In genomic region chr3:154880108-154880507, GRCm38 (mm10) we compare ENCODE assay signal across 25 mouse cellular contexts.
DNase-seq lines count a peak whose midpoint lies in the region; ATAC-seq and TF ChIP-seq lines count a peak whose summit lies in the region.
"Had no signal": no experiment of that assay in that cellular context is flagged by ENCODE, and none has a peak within 500 bp of the region (broad histone marks: within the 10 kb centered on the region; RNA-seq: fewer than 3 reads in every experiment).

No protein-coding gene starts in this region.

- no peak for TF ChIP-seq POLR2A in brain, embryonic 14.5 days (IDR thresholded peaks at IDR 0.05; ENCODE audit: borderline replicate concordance, extremely low read depth, insufficient read depth, insufficient read length, poor library complexity, severe bottlenecking)
- no peak for TF ChIP-seq POLR2A in small intestine, adult 2 months (IDR thresholded peaks at IDR 0.05; ENCODE audit: low read depth, low read length)

- no peak overlapping the region for H3K4me3 ChIP-seq in forebrain, embryonic 14.5 days (ENCODE audit: low read depth, low read length)
- H3K4me3 ChIP-seq in forebrain, embryonic 16.5 days (replicated peaks; ENCODE audit: low read length) = no peak overlapping the region
- no peak overlapping the region for H3K4me3 ChIP-seq in heart, embryonic 15.5 days
- H3K4me3 ChIP-seq in heart, embryonic 10.5 days = no peak overlapping the region
- H3K4me3 ChIP-seq in small intestine, adult 2 months (ENCODE audit: low read depth, low read length) = no peak overlapping the region
- H3K4me3 ChIP-seq in gastrocnemius, adult 2 months = no peak overlapping the region
- H3K4me3 ChIP-seq: erythroblast, embryonic 14.5 days; forebrain, embryonic 15.5 days; hindbrain, embryonic 13.5 days; liver, embryonic 13.5 days; megakaryocyte, embryonic 14.5 days; midbrain, embryonic 12.5 days; myocyte; neural tube, embryonic 13.5 days had no signal

- WGBS in forebrain, embryonic 14.5 days = 46% methylated on average over 5 of the region's 5 CpGs
- WGBS in forebrain, embryonic 16.5 days = 45% methylated on average over 5 of the region's 5 CpGs
- WGBS in heart, embryonic 15.5 days = 60% methylated on average over 5 of the region's 5 CpGs
- 66% methylated on average over 5 of the region's 5 CpGs for WGBS in heart, embryonic 10.5 days
- 28% methylated on average over 5 of the region's 5 CpGs for WGBS in small intestine, adult 2 months

- TF ChIP-seq CTCF in brain, embryonic 14.5 days (IDR thresholded peaks at IDR 0.05; ENCODE audit: borderline replicate concordance, extremely low read depth, insufficient read depth, insufficient read length) = no peak
- no peak for TF ChIP-seq CTCF in small intestine, adult 2 months (IDR thresholded peaks at IDR 0.05; ENCODE audit: extremely low read depth, insufficient read length, insufficient replicate concordance, low read depth, low read length)
- no peak for TF ChIP-seq CTCF in gastrocnemius, adult 2 months (IDR thresholded peaks at IDR 0.05)

- peak; percentile 29 for DNase-seq in forebrain, embryonic 14.5 days (ENCODE audit: low spot score)
- DNase-seq in heart, embryonic 10.5 days (ENCODE audit: low spot score) = no peak
- peak; percentile 29 for DNase-seq in brain, embryonic 14.5 days (ENCODE audit: low read depth)
- DNase-seq in gastrocnemius, adult 2 months = no peak
- DNase-seq: cerebellum, adult 2 months; gastrocnemius, postnatal 10 days; kidney, adult 8-10 months; kidney, postnatal 10 days; layer of hippocampus, postnatal 36 days; liver, embryonic 13.5 days; lung, adult 18-20 months; lung, postnatal 4 days; right cerebral cortex, postnatal 4 days had no signal

- H3K27ac ChIP-seq in forebrain, embryonic 14.5 days (ENCODE audit: low read depth, low read length) = no peak overlapping the region
- no peak overlapping the region for H3K27ac ChIP-seq in forebrain, embryonic 16.5 days (ENCODE audit: low read length)
- peak overlapping the region; percentile 62 for H3K27ac ChIP-seq in heart, embryonic 15.5 days
- H3K27ac ChIP-seq in heart, embryonic 10.5 days = no peak overlapping the region
- H3K27ac ChIP-seq in small intestine, adult 2 months (ENCODE audit: insufficient read depth, low read depth, low read length) = peak overlapping the region; percentile 37; the same call in 1 of the 2 replicates
- no peak overlapping the region for H3K27ac ChIP-seq in gastrocnemius, adult 2 months
- H3K27ac ChIP-seq: forebrain, embryonic 15.5 days; hindbrain, embryonic 13.5 days; liver, embryonic 13.5 days; midbrain, embryonic 12.5 days; neural tube, embryonic 13.5 days had no signal

- H3K4me1 ChIP-seq in forebrain, embryonic 14.5 days (ENCODE audit: control insufficient read depth, insufficient read depth, low read length) = 0 out of 2 replicates have a peak, but pooled peaks cover 3% of the 10 kb centered on the region
- peaks cover 6% of the 10 kb centered on the region for H3K4me1 ChIP-seq in forebrain, embryonic 16.5 days (replicated peaks; ENCODE audit: control insufficient read depth, insufficient read depth, low read length)
- peaks cover 26% of the 10 kb centered on the region for H3K4me1 ChIP-seq in heart, embryonic 15.5 days (replicated peaks)
- peaks cover 34% of the 10 kb centered on the region for H3K4me1 ChIP-seq in heart, embryonic 10.5 days
- peaks cover 13% of the 10 kb centered on the region for H3K4me1 ChIP-seq in small intestine, adult 2 months (ENCODE audit: control insufficient read depth, insufficient read depth, insufficient read length, low read length)

- no peak overlapping the region for H3K9ac ChIP-seq in forebrain, embryonic 14.5 days (ENCODE audit: low read length)
- H3K9ac ChIP-seq in forebrain, embryonic 16.5 days (replicated peaks; ENCODE audit: low read depth, low read length) = no peak overlapping the region
- H3K9ac ChIP-seq in heart, embryonic 15.5 days = no peak overlapping the region
- H3K9ac ChIP-seq: forebrain, embryonic 15.5 days; hindbrain, embryonic 13.5 days; liver, embryonic 13.5 days; midbrain, embryonic 12.5 days; neural tube, embryonic 13.5 days had no signal

- no peaks in the 10 kb centered on the region for H3K36me3 ChIP-seq in forebrain, embryonic 14.5 days (ENCODE audit: control insufficient read depth, insufficient read depth, low read length)
- no peaks in the 10 kb centered on the region for H3K36me3 ChIP-seq in forebrain, embryonic 16.5 days (ENCODE audit: control insufficient read depth, insufficient read depth)
- H3K36me3 ChIP-seq in heart, embryonic 15.5 days = no peaks in the 10 kb centered on the region; the same call in 1 of the 2 replicates
- no peaks in the 10 kb centered on the region for H3K36me3 ChIP-seq in heart, embryonic 10.5 days
- no peaks in the 10 kb centered on the region for H3K36me3 ChIP-seq in small intestine, adult 2 months (ENCODE audit: control insufficient read depth, insufficient read depth, low read length)
- H3K36me3 ChIP-seq: forebrain, embryonic 15.5 days; hindbrain, embryonic 13.5 days; liver, embryonic 13.5 days; midbrain, embryonic 12.5 days; neural tube, embryonic 13.5 days had no signal

- no peaks in the 10 kb centered on the region for H3K27me3 ChIP-seq in forebrain, embryonic 14.5 days (replicated peaks; ENCODE audit: control insufficient read depth, insufficient read depth, low read length)
- no peaks in the 10 kb centered on the region for H3K27me3 ChIP-seq in forebrain, embryonic 16.5 days (replicated peaks; ENCODE audit: control insufficient read depth, insufficient read depth, low read length)
- H3K27me3 ChIP-seq in heart, embryonic 15.5 days = no peaks in the 10 kb centered on the region
- H3K27me3 ChIP-seq in heart, embryonic 10.5 days (ENCODE audit: insufficient read depth, poor library complexity, severe bottlenecking) = no peaks in the 10 kb centered on the region
- no peaks in the 10 kb centered on the region for H3K27me3 ChIP-seq in small intestine, adult 2 months (ENCODE audit: control insufficient read depth, insufficient read depth, low read length)
- H3K27me3 ChIP-seq: forebrain, embryonic 15.5 days; hindbrain, embryonic 13.5 days; liver, embryonic 13.5 days; megakaryocyte, embryonic 14.5 days; midbrain, embryonic 12.5 days; neural tube, embryonic 13.5 days had no signal

- intact Hi-C loops in gastrocnemius, adult 2 months (cut with DNase I) = no loop called here

- H3K4me2 ChIP-seq in forebrain, embryonic 14.5 days (ENCODE audit: low read length) = no peak overlapping the region
- no peak overlapping the region for H3K4me2 ChIP-seq in forebrain, embryonic 16.5 days (ENCODE audit: low read length)
- no peak overlapping the region for H3K4me2 ChIP-seq in heart, embryonic 15.5 days
- H3K4me2 ChIP-seq: forebrain, embryonic 15.5 days; hindbrain, embryonic 13.5 days; liver, embryonic 13.5 days; midbrain, embryonic 12.5 days; neural tube, embryonic 13.5 days had no signal

- ATAC-seq in forebrain, embryonic 14.5 days = peak; percentile 40
- no peak for ATAC-seq in forebrain, embryonic 16.5 days
- no peak for ATAC-seq in heart, embryonic 15.5 days (replicated peaks; ENCODE audit: insufficient number of reproducible peaks, insufficient read depth, low FRiP score, low read depth)
- ATAC-seq: inflammation-experienced regulatory T-cells, adult 6 months; lung, postnatal 0 days had no signal

- H3K9me3 ChIP-seq in forebrain, embryonic 14.5 days (replicated peaks; ENCODE audit: control insufficient read depth, low read length) = no peaks in the 10 kb centered on the region
- no peaks in the 10 kb centered on the region for H3K9me3 ChIP-seq in forebrain, embryonic 16.5 days (ENCODE audit: control insufficient read depth, low read length)
- no peaks in the 10 kb centered on the region for H3K9me3 ChIP-seq in heart, embryonic 15.5 days (replicated peaks)
- no peaks in the 10 kb centered on the region for H3K9me3 ChIP-seq in heart, embryonic 10.5 days
- H3K9me3 ChIP-seq: forebrain, embryonic 15.5 days; hindbrain, embryonic 13.5 days; liver, embryonic 13.5 days; megakaryocyte, embryonic 14.5 days; midbrain, embryonic 12.5 days; neural tube, embryonic 13.5 days had no signal

Comparison
In these comparisons a context has a peak if more than half of its experiments do, and no peak if none do; other contexts are left out.
1. H3K27ac ChIP-seq: peak in heart, embryonic 15.5 days (single experiment) and small intestine, adult 2 months (single experiment); none in forebrain, embryonic 14.5 days (single experiment), forebrain, embryonic 16.5 days (single experiment), heart, embryonic 10.5 days (single experiment) and gastrocnemius, adult 2 months (single experiment).
2. DNase-seq: peak in forebrain, embryonic 14.5 days (single experiment) and brain, embryonic 14.5 days (single experiment); none in heart, embryonic 10.5 days (single experiment) and gastrocnemius, adult 2 months (single experiment).